Mouse (Mus musculus): Measurements from ENCODE around the gene H3f3b.
A peak's percentile ranks its signal among the peaks of the same experiment; 100 is the strongest.
"Not testable (repeated sequence)": the region's sequence is repeated elsewhere in the genome, so short reads cannot be mapped to it uniquely, and the experiment has no call there.

The H3f3b gene

DNA sequence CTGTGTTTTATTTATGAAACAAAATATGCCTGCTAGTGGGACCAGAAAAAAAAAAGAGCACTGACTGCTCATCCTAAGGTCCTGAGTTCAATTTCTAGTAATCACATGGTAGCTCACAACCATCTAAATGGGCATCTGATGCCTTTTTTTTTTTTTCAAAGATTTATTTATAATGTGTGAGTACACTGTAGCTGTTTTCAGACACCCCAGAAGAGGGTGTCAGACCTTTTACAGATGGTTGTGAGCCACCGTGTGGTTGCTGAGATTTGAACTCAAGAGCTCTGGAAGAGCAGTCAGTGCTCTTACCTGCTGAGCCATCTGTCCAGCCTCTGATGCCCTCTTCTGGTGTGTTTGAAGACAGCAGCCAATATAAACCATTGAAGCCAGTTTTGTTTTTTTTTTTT lies 7.2 kb downstream of the H3f3b start:
- DNase-seq = no peak

DNA sequence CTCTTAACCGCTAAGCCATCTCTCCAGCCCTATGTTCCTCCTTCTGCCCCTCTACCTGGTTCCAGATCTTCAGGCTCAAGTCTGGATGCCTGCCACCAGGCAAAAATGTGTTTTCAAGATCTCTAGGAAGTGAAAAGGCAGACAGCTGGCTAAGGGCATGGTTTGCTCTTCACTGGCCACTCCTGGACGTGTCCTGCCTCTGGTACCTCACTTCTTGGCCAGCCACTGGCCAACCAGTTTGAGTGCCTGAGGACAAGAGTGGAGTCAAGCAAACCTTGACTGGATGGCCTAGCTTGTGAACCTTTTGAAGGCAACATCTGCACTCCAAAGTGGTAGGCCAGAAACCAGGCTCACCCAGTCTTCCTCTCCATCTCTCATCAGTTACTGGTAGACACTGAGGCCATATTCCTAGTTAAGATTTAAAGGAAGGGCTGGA lies 7.8 kb downstream of the H3f3b start:
- no peak for DNase-seq

DNA sequence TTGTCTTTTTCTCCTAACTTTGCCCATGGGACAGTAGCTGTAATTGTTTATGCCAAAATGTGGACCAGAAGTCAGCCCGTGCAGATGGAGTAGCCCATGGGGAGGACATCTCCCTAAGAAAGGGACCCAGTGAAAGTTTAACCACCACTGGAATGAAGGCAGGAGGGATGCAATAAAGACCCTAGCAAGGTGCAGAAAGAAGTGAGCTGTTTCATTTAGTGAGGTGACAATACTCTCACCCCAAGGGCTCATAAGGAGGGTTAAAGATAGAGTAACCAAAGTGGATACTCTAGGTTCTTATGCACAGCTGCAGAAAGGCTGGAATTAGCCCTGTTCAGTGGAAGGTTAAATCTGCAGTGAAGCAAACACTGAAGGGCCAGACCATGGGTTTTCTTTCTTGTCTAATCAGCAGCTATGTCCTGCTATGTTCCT lies 8.4 kb downstream of the H3f3b start:
- DNase-seq = no peak

DNA sequence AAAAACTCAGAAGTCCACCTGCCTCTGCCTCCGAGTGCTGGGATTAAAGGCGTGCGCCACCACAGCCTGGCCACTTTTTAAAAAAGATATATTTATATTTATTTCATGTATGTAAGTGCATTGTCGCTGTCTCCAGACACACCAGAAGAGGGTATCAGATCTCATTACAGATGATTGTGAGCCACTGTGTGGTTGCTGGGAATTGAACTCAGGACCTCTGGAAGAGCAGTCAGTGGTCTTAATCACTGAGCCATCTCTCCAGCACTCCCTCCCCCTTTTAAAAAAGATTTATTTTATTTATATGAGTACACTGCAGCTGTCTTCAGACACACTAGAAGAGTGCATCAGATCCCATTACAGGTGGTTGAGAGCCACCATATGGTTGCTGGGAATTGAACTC lies 8.9 kb downstream of the H3f3b start:
- DNase-seq = not testable (repeated sequence)

DNA sequence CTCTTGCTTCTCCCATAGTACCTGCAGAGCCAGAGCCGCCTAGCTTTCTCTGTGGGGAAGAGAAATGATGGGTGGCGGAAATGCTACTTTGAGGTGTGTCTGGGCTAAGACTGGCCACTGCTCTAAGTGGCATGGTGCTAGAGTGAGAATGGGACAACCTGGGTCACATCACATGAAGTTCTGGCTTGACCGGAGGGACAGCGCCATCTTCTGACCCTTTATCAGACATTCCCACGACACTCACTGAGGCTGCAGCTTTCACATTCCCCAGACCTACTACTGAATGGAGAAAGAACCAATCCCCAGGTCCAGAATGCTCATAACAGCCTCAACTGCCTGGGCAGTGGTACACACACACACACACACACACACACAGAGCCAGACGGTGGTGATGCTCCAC lies 9.7 kb downstream of the H3f3b start:
- DNase-seq = peak; percentile 59 to 69

DNA sequence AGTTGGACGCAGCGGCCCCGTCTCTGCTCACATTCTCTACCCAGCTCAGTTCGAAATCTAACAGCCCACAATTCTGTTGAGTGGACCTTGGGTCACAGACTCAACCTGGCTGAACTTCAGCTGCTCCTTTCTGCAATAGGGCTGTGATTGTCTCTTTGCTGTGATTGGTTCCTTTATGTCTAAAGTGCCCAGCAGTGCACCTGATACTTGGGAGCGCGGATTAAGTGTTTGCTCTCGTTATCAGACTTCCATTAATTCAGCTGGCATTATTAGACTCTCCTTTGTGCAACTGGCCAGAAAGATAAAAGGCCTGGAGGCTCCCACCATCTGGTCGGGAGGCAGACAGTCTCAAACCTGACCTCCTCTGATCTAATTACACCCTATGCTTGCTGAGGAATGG lies 12.9 kb downstream of the H3f3b start:
- DNase-seq = no peak

DNA sequence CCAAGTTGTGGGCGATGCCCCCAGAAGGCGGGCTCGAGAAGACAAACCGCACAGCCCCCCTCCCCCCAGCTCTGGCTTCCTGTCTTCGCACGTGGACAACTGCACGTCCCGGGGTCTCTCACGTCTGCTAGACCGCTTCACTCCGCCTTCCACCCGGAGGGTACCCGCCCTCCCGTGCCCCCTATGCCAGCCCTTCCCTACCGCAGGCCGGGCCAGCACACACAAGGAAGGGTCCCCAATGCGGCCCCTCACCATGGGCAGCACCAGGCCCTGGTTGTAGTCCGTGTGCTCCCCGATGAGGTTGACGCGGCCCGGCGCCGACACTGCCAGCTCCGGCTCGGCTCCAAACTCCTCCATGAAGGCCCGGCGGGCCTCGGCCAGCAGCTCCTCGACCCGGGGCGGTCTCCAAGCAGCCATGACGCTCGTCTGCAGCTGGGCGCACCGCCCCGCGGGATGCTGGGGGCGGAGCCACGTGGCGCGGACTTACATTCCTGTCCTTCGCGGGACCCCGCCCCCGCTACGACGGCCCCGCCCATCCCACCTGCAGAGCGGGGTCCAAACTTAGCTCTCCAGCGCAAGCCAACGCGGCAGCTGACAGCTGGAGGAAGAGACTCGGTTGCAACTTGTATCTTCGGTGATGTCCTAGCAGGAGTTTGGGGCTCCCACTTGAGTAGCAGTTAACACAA lies 15.4 kb downstream of the H3f3b start, which contains the start of gene Galk1:
Gene Galk1, minus strand, starts transcription at position 458 of the 686 bp plus-strand sequence.
- peak; percentile 96 to 98 for DNase-seq

DNA sequence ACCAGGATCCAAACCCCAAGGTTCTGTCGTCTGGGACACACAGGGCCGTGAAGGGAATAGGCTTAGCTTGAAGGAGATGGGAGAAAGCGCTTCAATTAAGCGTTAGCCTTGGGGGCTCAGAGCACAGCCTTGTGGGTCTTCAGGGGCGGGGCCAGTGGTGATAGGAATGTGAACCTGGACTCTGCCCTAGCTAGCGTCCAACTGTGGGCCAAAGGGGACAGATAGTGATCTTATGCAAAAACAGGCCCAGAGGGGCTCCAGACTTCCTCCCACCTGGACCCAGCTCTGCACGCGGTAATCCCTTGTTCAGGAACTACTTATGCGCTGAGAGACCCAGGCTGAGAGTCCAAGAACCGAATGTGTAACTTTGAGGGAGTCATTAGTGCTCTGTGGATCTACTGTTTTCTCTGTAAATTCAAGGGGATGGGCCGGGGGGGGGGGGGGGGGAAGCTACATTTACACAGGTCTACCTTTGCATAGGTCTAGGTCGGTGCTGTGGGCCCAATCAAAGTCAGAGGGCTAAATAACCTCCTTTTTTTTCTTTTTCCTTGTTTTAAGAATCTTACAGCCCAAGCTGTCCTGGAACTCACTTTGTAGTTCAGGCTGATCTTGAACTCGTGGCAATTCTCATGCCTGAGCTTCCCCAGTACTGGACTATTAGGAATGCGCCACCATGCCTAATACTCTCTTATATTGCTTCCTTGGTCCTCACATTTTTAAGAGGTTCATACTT lies 16.1 kb downstream of the H3f3b start:
- DNase-seq = peak in 1 of 2 experiments; percentile 34

DNA sequence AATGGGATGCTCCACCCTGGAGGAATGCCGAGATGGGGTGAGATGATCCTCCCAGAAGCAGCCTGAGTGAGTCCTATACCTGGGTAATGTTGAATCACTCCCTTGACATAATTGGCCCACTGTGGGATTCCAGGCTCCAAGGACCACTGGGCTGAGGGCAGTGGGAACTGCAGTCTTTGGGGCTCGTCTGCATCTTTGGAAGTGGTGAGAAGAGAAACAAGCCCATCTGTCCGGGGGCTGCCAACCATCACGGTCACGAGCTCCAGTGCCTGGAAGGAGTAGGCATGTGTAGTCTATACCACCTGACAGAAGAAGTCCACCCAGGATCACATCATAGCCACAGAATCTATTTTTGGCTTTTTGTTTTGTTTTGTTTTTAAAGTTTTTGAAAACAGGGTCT lies 16.8 kb downstream of the H3f3b start:
- no peak for DNase-seq

DNA sequence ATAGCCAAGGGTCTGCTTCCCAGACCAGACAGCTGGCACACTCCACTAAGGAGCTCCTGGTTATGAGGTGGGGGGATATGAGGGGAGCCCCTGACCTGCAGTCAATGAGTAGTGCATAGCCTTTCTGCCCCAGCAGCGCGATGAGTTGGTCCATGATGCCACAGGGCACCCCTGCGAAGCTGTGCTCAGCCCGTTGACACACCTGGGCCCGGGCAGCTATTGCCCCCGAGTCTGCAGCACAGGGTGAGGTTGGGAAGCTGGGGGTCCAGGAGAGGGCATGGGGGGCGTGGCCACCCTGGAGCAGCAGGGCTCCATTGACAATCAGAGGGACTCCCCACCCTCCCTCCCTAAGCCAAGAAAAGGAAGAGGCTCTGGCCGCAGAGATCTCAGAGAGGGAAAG lies 17.6 kb downstream of the H3f3b start:
- DNase-seq = no peak

DNA sequence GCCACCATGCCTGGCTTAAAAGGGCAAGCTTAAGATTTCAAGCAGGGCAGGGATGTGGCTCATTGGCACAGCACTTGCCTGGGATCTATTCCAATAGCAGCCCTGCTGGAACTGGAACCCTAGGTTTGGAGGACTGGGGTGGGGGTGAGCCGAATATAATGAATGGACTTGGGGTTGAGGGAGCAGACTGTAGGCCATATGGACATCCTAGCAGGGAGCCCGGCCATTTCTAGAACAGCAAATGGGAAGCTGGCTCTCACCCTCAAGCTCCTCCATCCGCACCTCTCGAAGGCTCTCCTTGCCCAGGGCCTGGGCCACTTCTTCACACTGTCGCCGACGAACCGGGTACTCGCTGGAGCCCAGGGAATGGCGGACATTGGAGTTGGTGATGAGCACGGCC lies 18.1 kb downstream of the H3f3b start:
- DNase-seq = no peak

DNA sequence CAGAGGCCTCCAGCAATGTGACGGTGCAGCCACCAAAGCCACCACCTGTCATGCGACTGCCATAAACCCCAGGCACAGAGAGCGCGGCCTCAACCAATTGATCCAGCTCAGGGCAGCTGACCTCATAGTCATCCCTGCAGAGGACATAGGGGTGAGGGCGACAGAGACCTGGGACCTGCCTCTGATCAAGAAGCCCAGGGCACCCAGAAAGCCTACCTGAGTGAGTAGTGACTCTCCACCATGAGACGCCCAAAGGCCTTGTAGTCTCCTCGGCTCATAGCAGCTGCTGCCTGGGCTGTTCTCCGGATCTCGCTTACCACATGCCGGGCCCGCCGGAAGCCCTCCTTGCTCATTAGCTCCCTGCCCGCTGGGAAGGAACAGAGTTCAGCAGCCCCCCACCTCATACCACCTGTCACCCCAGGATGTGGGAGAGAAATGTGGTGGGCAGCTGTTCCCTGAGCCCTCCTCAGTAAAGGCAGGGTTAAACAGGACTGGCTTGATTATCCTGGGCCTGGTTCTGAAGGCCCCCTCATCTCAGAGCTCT lies 18.9 kb downstream of the H3f3b start:
- DNase-seq = no peak

DNA sequence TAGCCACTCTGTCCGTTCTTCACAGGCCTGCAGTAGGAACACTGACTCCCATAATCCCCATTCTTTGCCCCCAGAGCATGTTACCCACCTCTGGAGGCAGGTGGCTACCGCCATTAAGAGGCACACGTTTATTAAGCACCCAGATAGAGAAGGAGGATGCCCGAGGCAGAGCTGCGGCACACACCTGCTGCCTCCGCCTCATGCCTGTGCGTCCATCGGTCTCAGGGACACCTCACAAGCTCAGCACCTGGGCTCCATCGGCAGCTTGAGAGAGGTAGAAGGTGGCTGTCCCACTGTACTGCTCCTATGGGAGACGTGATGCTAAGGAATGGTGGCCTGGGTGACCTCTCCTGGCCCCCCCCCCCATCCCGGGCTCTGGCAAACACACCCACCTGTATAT lies 19.4 kb downstream of the H3f3b start:
- DNase-seq = no peak

DNA sequence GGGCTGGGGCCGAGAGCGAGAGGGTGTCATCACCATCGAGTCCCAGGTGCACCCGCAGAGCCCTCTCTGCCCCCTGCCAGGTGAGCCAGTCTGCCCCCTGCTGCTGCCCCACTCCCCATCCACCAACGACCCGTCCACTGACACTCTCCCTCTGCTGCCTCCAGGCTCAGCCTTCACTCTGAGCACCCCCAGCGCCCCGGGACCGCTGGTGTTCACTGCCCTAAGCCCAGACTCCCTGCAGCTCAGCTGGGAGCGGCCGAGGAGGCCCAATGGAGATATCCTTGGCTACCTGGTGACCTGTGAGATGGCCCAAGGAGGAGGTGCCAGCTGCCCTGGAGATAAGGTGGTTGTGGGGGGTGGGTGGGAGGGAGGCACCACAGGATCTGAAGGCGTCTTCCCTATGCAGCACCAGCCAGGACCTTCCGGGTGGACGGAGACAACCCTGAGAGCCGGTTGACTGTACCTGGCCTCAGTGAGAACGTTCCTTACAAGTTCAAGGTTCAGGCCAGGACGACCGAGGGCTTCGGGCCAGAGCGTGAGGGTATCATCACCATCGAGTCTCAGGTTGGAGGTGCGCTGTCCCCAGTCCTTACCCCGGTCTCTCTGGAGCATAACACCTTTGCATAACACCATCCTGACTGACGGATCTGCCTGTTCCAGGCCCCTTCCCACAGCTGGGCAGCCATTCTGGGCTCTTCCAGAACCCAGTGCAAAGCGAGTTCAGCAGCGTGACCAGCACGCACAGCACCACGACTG lies 20.5 kb downstream of the H3f3b start:
- no peak for DNase-seq

DNA sequence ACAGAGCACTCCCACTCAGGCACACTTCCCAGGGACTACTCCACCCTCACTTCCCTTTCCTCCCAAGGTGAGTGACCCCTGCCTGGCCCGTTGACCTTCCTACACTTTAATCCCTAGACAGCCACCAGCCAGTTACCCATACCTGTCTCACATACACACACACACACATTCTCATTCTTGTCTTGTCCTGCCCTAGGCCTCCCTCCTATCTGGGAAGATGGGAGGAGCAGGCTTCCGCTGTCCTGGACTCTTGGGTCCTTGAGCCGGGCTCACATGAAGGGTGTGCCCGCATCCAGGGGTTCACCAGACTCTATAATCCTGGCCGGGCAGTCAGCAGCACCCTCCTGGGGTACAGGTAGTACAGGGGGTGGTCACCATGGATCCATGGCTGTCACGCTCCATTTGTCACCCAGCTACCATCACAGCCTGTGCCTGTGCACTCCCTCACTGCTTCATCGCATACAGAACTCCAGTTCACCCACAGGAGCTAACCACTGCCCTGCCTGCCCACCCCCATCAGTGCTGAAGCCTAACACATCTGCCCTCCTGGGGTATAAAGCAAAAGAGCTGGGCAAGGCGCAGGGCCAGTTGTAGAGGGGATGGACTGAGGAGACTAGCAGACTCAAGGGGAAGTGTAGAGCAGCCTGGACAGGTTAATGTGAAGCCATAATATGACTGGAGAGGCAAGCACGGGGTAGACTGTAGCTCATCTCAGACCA lies 21.9 kb downstream of the H3f3b start:
- DNase-seq = peak in 1 of 2 experiments; percentile 25

DNA sequence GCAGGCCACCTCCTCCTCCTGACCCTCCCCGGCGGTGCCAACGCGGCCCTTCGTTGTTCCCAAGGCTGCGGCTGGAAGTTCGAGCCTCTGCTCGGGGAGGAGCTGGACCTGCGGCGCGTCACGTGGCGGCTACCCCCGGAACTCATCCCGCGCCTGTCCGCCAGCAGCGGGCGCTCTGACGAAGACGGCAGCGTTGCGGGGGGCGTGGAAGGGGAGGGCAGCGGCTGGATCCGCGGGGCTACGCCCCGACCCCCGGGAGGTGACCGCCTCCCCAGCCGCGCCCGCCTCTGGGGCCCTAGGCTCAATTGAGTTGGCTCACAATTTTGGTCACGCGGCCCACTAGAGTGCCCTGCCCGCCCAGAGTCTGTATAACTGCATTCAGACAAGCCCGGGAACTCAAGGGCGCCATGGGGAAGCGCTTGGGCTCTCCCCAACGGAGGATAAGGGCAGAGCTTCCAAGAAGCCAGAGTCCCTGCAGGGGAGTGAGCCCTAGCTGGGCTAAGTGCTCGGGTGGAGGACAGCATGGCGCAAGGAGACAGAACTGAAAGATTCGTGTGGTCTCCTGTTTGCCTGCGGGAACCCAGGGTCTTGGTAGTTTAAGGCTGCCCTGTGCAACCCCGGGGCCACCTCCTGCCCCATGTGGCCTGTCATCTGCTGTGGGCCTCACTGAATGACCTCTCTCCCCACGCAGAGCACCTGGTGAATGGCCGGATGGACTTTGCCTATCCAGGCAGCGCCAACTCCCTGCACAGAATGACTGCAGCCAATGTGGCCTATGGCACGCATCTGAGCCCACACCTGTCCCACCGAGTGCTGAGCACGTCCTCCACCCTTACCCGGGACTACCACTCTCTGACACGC lies 22.7 kb downstream of the H3f3b start:
- peak; percentile 75 to 87 for DNase-seq

DNA sequence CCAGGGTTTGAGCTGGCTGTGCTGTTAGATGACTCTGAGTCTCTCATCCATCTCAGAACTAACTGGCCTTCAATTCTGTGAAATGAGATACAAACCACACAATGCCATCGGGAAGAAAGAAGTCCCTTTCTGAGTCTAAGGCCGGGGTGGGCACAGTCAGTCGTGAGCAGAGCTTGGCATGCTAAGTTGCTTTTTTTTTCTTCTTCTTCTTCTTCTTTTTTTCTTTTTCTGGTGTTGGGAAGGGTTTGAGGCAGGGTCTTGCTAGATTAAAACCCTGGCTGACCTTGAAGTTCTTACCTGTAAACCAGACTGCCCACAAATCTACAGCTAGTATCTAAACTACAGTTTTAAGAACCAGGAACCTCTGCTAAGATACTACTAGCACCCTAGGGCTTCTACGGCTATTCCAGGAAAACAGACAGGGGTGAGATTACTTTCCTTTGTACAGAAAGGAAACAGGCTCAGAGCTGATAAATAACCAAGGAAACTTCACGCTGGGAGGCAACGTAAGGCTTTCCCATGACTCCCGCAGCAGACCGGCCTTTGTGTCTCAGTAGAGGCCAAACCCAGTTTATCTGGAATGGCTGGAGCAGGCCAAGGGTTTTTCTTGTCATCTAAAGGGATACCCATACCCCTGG lies 23.5 kb downstream of the H3f3b start:
- DNase-seq = no peak

DNA sequence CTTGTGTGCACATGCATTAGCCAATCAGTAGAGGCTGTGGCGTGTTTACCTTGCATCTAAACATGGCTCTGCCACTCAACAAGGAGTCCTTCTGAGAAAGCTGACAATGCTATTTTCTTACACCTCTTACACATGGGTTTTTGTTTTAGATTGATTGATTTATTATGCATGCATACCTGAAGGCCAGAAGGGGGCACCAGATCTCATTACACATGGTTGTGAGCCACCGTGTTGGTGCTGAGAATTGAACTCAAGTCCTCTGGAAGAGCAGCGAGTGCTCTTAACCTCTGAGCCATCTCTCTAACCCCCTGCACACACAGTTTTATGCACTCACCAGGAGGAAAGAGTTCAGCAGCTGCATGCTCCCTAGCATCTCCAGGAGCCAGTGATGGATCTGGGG lies 24.9 kb downstream of the H3f3b start:
- no peak for DNase-seq

DNA sequence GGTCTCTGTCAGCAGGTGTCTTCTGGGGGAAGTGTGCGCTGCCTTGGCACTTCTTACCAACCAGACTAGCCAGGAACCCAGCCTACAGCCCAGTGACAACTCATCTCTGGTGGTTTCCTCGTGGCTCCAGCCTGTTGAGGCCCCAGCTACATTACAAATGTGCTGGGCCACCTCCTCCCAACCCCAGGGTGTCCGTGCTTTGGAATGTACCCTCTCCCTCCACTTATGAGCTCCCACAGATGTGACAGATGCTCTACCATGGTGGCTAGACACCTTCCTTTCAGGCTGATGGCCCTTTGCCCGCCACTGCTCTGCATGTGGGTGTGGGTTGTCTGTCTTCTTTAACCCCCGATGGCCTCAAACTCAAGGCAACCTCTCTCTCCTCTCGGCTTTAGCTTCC lies 26.0 kb downstream of the H3f3b start:
- DNase-seq = no peak

DNA sequence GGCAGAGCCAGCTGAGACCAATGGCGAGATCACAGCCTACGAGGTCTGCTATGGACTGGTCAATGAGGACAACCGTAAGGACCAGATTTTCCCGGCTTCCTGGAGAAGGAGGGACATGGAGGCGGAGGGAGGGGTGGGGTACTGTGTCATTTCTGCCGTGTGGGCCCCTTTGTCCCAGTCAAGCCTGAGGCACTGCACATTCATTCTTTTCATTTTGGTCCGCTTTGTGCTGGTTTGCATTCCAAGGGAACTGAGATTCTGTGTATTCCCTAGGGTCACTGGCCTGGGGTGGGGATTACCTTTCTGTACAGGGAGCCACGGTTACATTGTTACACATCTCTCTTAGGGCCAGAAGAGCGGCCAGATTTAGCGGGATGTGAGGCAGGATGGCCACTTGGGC lies 27.2 kb downstream of the H3f3b start:
- no peak for DNase-seq

DNA sequence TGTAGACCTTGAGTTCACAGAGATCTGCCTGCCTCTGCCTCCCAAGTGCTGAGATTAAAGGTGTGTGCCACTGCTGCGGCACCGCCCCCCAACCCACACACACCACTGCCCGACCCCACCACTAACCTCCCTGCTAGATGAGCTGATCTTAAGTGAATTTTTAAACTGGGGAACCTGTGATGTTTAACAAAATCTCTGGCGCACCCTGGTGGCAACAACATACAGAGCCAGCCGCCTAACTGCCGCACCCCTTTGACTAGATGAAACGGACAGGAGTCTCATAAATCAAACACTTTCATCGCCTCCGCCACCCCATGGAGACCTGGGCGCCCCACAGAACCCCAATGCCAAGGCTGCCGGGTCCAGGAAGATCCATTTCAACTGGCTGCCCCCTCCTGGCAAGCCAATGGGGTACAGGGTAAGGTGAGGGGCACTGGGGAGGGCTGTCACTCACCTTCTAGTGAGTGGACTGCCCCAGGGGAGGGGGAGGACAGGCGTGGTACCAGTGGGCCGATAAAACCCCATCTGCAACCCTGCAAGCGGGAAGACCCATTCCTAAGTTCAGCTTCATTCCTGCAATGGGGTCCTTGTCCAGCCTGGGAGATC lies 28.1 kb downstream of the H3f3b start:
- DNase-seq = peak; percentile 81 to 92
